Mouse (Mus musculus) Patski (cell line): ENCODE data around the gene C1qa. TPM values are rescaled to one million over a fixed set of nuclear protein-coding genes. Genes with fewer than 3 reads are reported as not detected.
A peak's percentile ranks its signal among the peaks of the same experiment; 100 is the strongest.

Source experiments
- ATAC-seq: fragments of 100-300 bp; one replicate; pipeline ENCODE4 v1.8.0; 2021
- CTCF ChIA-PET: fragments of 350-600 bp; sonication (Branson Sonifier 250); formaldehyde crosslinking; loops from one replicate; lab custom pipeline; 2022; ENCODE audit warnings: inconsistent platforms; lab: Charles Lee
- POLR2A ChIA-PET: fragments of 350-600 bp; sonication (Branson Sonifier 250); formaldehyde crosslinking; loops from one replicate; lab custom pipeline; 2022; ENCODE audit warnings: antibody characterized with exemption, inconsistent platforms; lab: Charles Lee
- DNase-seq: peaks from one replicate; pipeline ENCODE4 v3.0.0-alpha.2; 2011; ENCODE audit warnings: low read depth, low spot score
- H3K27me3 ChIP-seq: fragments of 371-371 bp; one replicate; pipeline ENCODE4 v1.5.1; 2021
- CTCF ChIP-seq: fragments of 100-300 bp; IDR thresholded peaks from one replicate; pipeline ENCODE4 v1.5.1; 2021
- in situ Hi-C: fragments of 300-500 bp; cut with MboI; formaldehyde crosslinking; loops from 3 replicates; pipeline ENCODE4 v1.11.1; 2018; ENCODE audit warnings: low pct_unique_long_range_greater_than_20kb, mixed read lengths
- polyA plus RNA-seq: library from polyadenylated mRNA; unstranded; gene quantifications from one replicate; pipeline ENCODE4 v1.2.3, GENCODE M21; 2021

Gene C1qa
- polyA plus RNA-seq, 1 experiment from 2014 or later, result not detected

DNA sequence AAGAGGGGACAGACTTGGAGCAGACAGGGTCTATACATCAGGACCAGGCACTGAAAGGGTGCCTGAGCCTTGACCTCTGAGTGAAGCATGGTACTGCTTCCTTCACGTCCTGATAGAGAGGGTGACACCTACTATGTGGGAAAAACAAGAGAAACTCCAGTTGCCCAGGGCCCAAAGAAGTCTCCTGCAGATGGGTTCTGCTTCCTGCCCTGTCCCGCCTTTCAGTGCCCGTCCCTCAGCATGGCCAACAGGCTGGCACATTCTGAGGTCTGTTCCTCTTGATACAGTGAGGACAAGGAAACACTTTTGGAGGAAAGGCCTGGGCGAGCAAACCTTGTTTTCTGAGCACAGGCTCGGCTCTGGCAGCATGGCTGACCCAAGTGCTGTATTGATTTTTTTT, 10.9 kb downstream of the C1qa start:
- no peak for TF ChIP-seq CTCF
- H3K27me3 ChIP-seq, result peaks cover 34% of the 10 kb centered on the region
- no peak for DNase-seq
- in situ Hi-C loops, result no loop called here
- POLR2A ChIA-PET, result no interaction called here
- no peak for ATAC-seq
- CTCF ChIA-PET, result no interaction called here

DNA sequence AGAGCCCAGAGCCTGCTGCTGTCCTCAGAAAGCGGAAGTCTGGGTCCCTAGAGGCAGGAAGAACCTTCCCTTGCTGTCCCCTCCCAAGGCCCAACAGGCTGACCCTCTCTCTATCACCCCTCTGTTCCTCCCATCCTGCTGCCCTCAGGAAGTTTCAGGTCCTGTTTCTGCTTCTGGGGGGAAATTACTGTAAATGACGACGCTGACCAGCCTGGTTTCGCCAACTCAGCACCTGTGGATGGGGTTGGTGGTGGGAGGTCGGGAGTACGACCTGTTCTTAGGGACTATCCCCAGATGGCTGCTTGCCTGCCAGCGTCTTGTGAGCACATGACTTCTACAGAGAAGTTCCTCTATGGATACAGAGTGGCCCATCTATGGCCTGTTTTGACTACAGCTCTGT, 12.5 kb downstream of the C1qa start, which contains the start of gene C1qb:
C1qb (minus strand) TSS at position 87 of the 400 bp plus-strand sequence.
- H3K27me3 ChIP-seq, result peaks cover 36% of the 10 kb centered on the region
- POLR2A ChIA-PET, result no interaction called here
- TF ChIP-seq CTCF, result no peak
- CTCF ChIA-PET, result no interaction called here
- no peak for ATAC-seq
- in situ Hi-C loops, result no loop called here
- DNase-seq, result no peak

DNA sequence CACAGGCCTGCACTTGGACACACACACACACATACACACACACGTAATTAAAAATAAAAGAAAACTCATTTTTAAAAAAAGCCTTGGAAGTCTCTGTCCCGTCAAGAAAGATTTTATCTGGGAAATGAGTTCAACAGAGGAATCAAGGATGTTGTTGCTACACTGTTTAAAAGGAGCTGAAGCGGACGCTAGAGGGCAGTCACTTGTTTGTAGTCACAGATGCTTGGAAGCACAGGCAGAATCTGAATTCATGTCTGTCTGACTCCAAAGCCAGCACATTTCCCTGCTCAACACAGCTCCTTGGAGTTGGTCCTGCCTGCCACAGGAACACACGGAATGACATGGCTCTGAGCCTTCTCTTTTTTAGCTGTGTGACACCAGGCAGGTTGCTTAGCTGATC, 20.0 kb downstream of the C1qa start:
- in situ Hi-C loops, result no loop called here
- DNase-seq (no peak), ATAC-seq (no peak)
- ChIA-PET CTCF (interaction anchor here (1.8 kb wide), 1 partner anchor 226 kb away, joined by 5 read pairs; no protein-coding TSS in a partner anchor), POLR2A (interaction anchor here (0.7 kb wide), 1 partner anchor 167 kb away, joined by 3 read pairs; no protein-coding TSS in a partner anchor)
- H3K27me3 ChIP-seq, result peaks cover 18% of the 10 kb centered on the region
- TF ChIP-seq CTCF, result peak; percentile 50

DNA sequence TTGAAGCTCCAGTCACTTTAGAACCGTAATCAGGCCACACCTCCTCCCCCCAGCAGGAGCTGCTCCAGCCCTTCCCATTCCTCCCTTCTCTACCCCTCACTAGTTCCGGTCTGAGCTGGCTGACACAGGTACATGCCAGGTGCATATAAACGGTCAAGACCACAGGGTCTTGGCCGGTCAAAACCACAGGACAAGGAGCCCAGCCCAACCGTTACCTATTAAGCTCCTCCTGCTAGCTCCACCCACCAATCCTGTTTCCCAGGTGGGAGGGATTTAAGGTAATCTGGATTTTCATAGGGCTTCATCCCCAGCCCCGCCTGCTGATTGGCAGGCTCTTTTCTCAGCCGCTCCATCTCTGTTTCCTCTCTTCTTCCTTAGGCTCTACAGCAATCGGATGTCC, 20.4 kb downstream of the C1qa start:
- ChIA-PET CTCF (interaction anchor here (1.8 kb wide), 1 partner anchor 226 kb away, joined by 5 read pairs; no protein-coding TSS in a partner anchor), POLR2A (no interaction called here)
- ATAC-seq (no peak), DNase-seq (no peak)
- no peak for TF ChIP-seq CTCF
- in situ Hi-C loops, result no loop called here
- peaks cover 17% of the 10 kb centered on the region for H3K27me3 ChIP-seq

DNA sequence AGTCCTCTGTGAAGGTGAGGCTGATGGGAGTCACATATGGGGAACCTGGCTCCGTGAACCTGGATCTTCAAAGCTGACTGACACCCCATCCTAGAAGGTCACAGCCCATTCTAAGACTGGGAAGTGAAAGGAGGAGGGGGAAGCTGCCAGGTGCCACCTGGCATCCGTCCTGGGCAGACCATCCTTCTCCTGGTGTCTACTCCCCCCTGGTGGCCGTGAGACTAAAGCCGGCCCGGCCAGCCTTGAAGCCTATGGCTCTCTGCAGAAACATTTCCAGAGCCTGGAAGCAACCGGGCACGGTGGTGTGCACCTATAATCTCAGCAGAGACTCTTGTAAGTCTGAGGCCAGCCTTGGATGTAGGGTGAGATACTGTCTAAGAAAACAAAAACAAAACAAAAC, 21.6 kb downstream of the C1qa start:
- ChIA-PET CTCF (no interaction called here), POLR2A (no interaction called here)
- in situ Hi-C loops, result no loop called here
- peak; percentile 66 for TF ChIP-seq CTCF
- ATAC-seq, result no peak
- peaks cover 12% of the 10 kb centered on the region for H3K27me3 ChIP-seq
- no peak for DNase-seq

DNA sequence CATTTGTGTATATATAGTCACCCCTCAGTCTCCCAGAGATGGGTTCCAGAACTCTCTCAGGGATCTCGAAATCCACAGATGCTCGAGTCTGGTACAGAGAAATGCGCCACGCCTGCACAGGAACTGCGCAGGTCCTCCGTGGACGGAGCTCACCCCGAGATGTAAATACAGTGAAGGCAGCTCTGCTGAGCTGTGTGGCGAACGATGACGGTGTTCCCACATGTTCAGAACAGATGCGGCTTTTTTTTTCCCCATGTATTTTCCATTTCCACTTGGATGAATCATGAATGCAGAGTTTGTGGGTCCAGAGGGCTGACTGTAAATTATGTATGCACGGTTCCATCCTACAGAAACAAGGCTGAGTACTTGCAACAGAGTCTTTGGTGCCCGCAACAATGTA, 23.6 kb downstream of the C1qa start:
- ATAC-seq, result no peak
- TF ChIP-seq CTCF, result no peak
- no peak for DNase-seq
- POLR2A ChIA-PET, result no interaction called here
- H3K27me3 ChIP-seq, result peaks cover 3% of the 10 kb centered on the region
- CTCF ChIA-PET, result no interaction called here
- in situ Hi-C loops, result no loop called here

DNA sequence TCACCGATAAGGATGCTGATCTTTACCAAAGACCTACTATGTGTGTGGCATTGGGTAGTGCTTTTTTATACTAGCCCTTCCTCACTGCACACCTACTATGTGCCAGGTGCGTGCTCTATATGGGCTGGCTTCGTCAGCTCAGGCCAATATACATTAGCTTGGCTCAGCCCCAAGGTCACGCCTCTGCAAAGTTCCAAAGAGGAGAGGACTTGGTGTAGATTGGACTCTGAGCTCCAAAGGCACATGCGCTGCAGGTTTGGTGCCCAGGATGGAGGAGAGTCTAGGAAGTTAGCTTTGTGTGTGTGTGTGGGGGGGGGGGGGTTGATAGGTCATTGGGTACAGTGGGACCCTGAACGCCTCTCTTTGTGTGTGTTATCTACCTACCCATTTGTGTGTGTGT, 30.2 kb downstream of the C1qa start:
- no peak for ATAC-seq
- POLR2A ChIA-PET, result no interaction called here
- in situ Hi-C loops, result no loop called here

DNA sequence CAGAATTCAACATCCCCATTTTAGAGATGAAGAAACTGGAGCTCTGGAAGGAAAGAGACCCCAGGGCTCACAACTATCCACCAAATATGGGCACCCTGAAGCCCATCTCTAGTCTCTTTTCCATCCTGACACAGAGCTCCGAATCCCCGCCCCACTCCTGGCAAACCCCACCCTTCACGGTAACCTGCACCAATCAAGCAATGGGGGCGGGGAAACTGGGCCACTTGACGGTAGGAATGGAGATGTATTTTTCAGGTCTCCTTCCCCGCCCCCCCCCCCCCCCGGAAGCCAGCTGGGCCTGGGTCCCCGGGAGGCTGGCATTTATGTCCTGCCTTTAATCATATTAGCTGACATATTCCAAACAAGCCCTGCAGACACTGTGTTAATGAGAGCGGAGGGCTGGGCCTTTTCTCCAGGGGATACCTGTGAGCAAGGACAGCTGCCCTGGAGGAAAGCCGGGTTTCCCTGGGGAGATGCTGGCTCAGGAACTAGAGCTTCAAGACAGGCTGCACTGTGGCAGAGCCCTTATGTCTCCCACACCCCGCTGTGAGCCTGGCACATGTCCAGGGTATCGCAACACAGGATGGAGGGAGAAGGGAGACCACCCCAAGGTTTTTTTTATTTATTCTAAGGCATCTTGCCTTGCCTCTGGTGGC, 30.8 kb downstream of the C1qa start:
- in situ Hi-C loops, result no loop called here
- ChIA-PET CTCF (no interaction called here), POLR2A (no interaction called here)
- DNase-seq (no peak), ATAC-seq (no peak)
- H3K27me3 ChIP-seq, result peaks cover 14% of the 10 kb centered on the region
- no peak for TF ChIP-seq CTCF

More for the DNA sequence above, 30.2 kb downstream of the C1qa start:
- peaks cover 14% of the 10 kb centered on the region for H3K27me3 ChIP-seq
- no peak for TF ChIP-seq CTCF
- DNase-seq, result no peak
- CTCF ChIA-PET, result no interaction called here

DNA sequence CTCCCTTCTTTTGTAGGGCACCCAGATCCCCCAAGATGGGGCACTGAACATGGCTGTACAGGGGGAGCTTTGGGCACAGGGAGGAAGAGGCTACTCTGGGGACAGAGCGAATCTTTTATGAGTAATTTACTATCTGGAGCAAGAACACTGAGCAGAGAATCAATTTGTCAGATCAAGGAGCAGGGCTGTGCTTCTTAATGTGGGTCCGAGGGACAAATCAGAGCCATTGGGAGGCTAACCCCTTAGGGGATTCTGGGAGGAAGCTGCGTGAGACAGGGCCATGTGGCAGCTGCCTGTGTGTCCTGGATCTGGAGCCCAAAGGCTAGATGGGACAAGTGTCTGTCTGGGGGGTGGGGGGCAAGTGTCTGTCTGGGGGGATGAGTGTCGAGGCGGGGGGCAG, 33.1 kb downstream of the C1qa start:
- no peak for TF ChIP-seq CTCF
- ChIA-PET CTCF (no interaction called here), POLR2A (no interaction called here)
- H3K27me3 ChIP-seq, result peaks cover 25% of the 10 kb centered on the region
- DNase-seq (no peak), ATAC-seq (no peak)
- in situ Hi-C loops, result no loop called here

DNA sequence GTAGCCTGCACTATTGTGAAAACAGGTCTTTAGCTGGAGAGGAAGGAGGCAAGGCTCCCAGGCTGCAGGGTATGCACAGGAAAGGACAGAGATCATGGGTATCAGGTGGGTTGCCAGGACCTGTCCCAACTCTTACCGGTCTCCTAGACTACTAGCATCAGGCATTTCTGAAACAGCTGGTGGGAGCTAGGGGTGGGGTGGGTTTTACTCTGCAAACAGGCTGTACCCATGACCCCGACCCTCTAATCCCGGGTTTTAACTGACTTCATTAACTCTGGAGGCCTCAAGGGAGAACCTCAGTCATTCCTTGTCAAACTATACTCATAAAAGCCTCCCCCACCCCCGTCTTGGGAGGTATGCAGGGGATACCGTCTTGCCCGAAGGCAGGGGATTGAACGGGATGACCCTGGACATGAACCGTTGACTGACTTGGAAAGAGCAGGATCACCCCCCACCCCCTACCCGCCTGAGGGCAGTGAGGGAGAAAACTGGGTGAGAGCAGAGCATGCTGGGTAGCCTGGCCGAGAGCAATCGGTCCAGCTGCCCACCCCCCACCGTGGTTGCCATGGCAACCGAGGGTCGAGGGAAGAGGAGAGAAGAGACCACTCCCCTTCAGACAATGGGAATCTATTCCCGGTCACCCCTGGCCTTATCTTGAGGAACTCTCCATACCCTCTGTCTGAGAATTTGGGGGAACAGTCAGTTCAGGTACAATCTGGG, 33.7 kb downstream of the C1qa start:
- TF ChIP-seq CTCF, result no peak
- ChIA-PET POLR2A (no interaction called here), CTCF (no interaction called here)
- peaks cover 25% of the 10 kb centered on the region for H3K27me3 ChIP-seq
- in situ Hi-C loops, result no loop called here
- DNase-seq (no peak), ATAC-seq (no peak)

DNA sequence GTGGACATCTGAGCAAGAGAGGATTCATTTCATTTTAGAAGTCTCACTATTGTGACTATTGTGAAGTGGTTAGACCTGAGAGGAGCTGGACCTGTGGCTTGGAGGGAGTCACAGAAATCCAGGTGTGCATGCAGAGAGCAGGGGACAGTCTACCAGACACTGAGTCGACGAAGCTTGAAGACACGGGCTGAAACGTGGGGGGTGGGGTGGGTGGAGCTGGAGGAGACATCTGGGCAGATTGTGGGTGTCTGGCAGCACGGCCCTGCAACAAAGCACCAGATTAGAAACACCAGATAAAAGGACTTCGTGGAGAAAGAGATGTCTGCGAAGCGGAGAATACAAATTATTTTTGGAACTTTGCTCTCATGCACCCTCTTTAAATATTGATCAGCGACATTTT, 35.1 kb downstream of the C1qa start:
- in situ Hi-C loops, result no loop called here
- peaks cover 25% of the 10 kb centered on the region for H3K27me3 ChIP-seq
- TF ChIP-seq CTCF, result no peak
- no peak for DNase-seq
- ATAC-seq, result no peak
- POLR2A ChIA-PET, result no interaction called here
- CTCF ChIA-PET, result no interaction called here
